Mouse (Mus musculus) hindbrain, embryonic 12.5 days (tissue): ENCODE measurements around the gene Cd163. TPM values are rescaled to one million over a fixed set of nuclear protein-coding genes. Genes with fewer than 3 reads are reported as not detected.
"Not testable (repeated sequence)": the region's sequence is repeated elsewhere in the genome, so short reads cannot be mapped to it uniquely, and the experiment has no call there.

ENCODE experiments used
- ATAC-seq: fragments of 200-750 bp; cut with Nextera tagmentation; 2 replicates; pipeline ENCODE4 v1.8.0; 2017; ENCODE audit warnings: moderate TSS enrichment; ENCODE audit not compliant: low FRiP score
- H3K27ac ChIP-seq: fragments of 300-500 bp; sonication (generic); 2 replicates; pipeline ENCODE4 v1.5.1; 2016; ENCODE audit warnings: mild to moderate bottlenecking
- H3K27me3 ChIP-seq: fragments of 300-500 bp; sonication (generic); 2 replicates; pipeline ENCODE4 v1.6.1; 2016; ENCODE audit warnings: mild to moderate bottlenecking
- H3K36me3 ChIP-seq: fragments of 300-500 bp; sonication (generic); 2 replicates; pipeline ENCODE4 v1.6.1; 2016; ENCODE audit warnings: mild to moderate bottlenecking
- H3K4me1 ChIP-seq: fragments of 300-500 bp; sonication (generic); 2 replicates; pipeline ENCODE4 v1.6.1; 2016
- H3K4me2 ChIP-seq: fragments of 300-500 bp; sonication (generic); replicated peaks from 2 replicates; pipeline ENCODE4 v1.6.1; 2016; ENCODE audit warnings: mild to moderate bottlenecking
- H3K4me3 ChIP-seq: fragments of 300-500 bp; sonication (generic); 2 replicates; pipeline ENCODE4 v1.5.1; 2016; ENCODE audit warnings: mild to moderate bottlenecking
- H3K9ac ChIP-seq: fragments of 300-500 bp; sonication (generic); 2 replicates; pipeline ENCODE4 v1.6.1; 2016; ENCODE audit warnings: mild to moderate bottlenecking, moderate library complexity
- H3K9me3 ChIP-seq: fragments of 300-500 bp; sonication (generic); replicated peaks from 2 replicates; pipeline ENCODE4 v1.6.1; 2016; ENCODE audit warnings: mild to moderate bottlenecking
- WGBS: fragments of 180-500 bp; shearing (Covaris S2); methylation state at CpG from one replicate; pipeline ENCODE4 v1.1.7; 2016; 5-methylcytosine and 5-hydroxymethylcytosine counted together
- polyA plus RNA-seq: library from polyadenylated mRNA; unstranded; fragments of >200 nt; fragmentation: Nextera tagmentation; extraction: Ambion mirVana; gene quantifications from 2 replicates; pipeline ENCODE4 v1.2.1, GENCODE M21; 2016

Cd163 gene
- polyA plus RNA-seq: 0.04 and 0.07 TPM in 2 replicates

GRCm38 (mm10) chr6:124304356-124304755 is at the start of gene Cd163:
Gene Cd163, plus strand, starts transcription at chr6:124304656.
- H3K36me3 ChIP-seq: no peaks in the 10 kb centered on the region
- H3K27ac ChIP-seq: no peak within 1 kb of the TSS
- no peak within 1 kb of the TSS for H3K4me3 ChIP-seq
- no peaks in the 10 kb centered on the region for H3K27me3 ChIP-seq
- no peaks in the 10 kb centered on the region for H3K4me1 ChIP-seq
- H3K4me2 ChIP-seq: no peak within 1 kb of the TSS
- no peaks in the 10 kb centered on the region for H3K9me3 ChIP-seq
- ATAC-seq: no peak
- H3K9ac ChIP-seq: no peak within 1 kb of the TSS
- 86% methylated on average over 4 of the region's 4 CpGs for WGBS

DNA sequence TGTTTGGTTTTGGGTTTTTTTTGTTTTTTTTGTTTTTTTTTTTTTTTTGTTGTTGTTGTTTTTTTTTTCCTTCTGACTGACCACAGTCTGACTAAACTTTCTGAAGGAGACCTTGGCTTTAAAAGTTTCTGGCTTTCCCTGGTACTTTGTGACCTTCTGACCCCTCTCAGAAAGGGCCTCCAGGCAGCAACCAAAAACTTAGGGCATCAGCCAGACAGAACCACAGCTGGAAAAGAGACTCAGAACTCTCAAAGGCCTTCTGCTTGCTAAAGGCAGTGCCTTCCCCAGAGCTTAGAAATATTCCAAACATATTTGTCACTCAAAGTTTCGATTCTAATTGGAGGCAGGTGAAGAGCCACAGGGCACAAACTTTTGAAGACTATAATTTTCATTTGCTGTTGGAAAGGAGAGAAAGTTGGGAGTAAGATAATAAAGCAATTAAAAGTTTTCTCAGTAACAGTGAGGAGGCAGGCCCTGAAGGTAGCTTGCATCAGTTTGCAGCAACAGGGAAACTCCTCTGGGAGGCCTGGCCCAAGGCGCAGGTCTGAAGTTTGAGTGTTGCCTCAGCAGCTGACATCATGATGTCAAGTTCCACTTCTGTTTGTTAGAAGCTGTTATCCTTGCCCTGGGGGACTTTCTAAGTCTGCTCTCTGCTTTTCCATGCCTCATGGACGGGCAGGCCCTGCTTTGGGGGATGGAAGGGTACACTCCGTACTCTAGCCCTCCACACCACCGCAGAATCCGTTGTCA is 48.6 kb upstream of the Cd163 start:
- 55% methylated on average over 6 of the region's 6 CpGs for WGBS
- Histone ChIP-seq H3K9ac (no peak overlapping the region), H3K27ac (no peak overlapping the region), H3K36me3 (no peaks in the 10 kb centered on the region), H3K4me1 (no peaks in the 10 kb centered on the region), H3K4me2 (no peak overlapping the region), H3K27me3 (no peaks in the 10 kb centered on the region), H3K4me3 (no peak overlapping the region), H3K9me3 (no peaks in the 10 kb centered on the region)
- no peak for ATAC-seq

GRCm38 (mm10) chr6:124260198-124260931 is 44.1 kb upstream of the Cd163 start:
- Histone ChIP-seq H3K36me3 (no peaks in the 10 kb centered on the region), H3K9ac (no peak overlapping the region), H3K27ac (no peak overlapping the region), H3K4me3 (no peak overlapping the region), H3K4me1 (no peaks in the 10 kb centered on the region), H3K9me3 (no peaks in the 10 kb centered on the region), H3K4me2 (no peak overlapping the region), H3K27me3 (no peaks in the 10 kb centered on the region)
- peak; percentile 84 for ATAC-seq
- WGBS: 38% methylated on average over 8 of the region's 14 CpGs

DNA sequence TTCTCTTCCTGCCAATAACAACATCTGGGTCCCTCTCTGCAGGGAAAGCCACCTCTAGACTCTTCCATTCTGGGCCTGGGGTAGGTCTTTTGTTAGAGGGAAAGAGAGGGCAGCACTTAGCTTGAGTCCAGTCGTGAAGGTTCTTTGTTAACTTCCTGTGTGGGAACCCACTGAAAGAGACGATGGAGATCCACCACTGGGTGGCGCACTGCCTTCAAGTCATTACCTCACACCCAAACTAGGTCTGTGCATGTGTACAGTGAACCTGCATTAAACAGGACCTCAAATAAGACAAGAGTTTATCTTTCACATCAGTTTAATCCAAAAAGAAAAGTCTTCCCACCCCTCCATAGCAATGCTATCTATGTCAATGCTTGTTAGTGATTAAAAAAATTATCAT is 41.8 kb upstream of the Cd163 start:
- peak; percentile 57; the same call in 1 of the 2 replicates for ATAC-seq
- no peak overlapping the region for H3K4me2 ChIP-seq
- no peak overlapping the region for H3K27ac ChIP-seq
- no peaks in the 10 kb centered on the region for H3K9me3 ChIP-seq
- no peak overlapping the region for H3K4me3 ChIP-seq
- H3K36me3 ChIP-seq: no peaks in the 10 kb centered on the region
- H3K4me1 ChIP-seq: no peaks in the 10 kb centered on the region
- WGBS: 5% methylated on average over 3 of the region's 3 CpGs
- no peaks in the 10 kb centered on the region for H3K27me3 ChIP-seq
- H3K9ac ChIP-seq: no peak overlapping the region

DNA sequence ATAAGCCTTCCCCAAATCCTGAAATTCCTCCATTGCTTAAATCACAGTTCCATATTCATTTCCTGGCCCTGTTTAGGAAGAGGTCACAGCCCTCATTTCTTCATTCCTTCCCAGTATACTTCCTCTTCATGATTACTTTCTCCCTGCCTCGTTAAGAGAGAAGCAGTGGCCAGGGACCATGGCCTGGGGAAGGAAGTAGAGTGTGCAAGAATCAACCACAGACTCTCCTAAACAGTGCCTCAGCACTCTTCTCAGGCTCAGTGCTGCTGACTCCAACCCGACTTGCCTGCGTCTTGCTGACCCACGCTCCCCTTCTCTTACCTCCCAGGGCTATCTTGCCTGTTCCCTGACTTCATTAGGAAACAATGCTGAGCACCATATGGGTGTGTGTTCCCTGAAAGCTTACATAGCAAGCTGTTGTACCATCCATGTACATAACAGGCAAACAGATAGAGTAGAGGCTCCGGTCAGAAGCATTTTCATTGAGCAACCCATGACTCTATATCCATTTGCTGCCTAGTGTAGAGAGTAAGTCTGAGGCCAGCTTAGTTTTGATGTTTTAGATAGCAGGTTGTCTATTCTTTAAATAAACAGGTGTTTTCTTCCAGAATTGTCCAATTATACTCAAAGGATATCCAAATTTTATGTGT is 31.1 kb upstream of the Cd163 start:
- WGBS: 81% methylated on average over 5 of the region's 5 CpGs
- Histone ChIP-seq H3K27me3 (no peaks in the 10 kb centered on the region), H3K9ac (no peak overlapping the region), H3K9me3 (no peaks in the 10 kb centered on the region), H3K4me1 (no peaks in the 10 kb centered on the region), H3K4me2 (no peak overlapping the region), H3K27ac (no peak overlapping the region), H3K36me3 (no peaks in the 10 kb centered on the region), H3K4me3 (no peak overlapping the region)
- ATAC-seq: no peak

GRCm38 (mm10) chr6:124277641-124278040 is 26.8 kb upstream of the Cd163 start:
- Histone ChIP-seq H3K27me3 (no peaks in the 10 kb centered on the region), H3K9ac (no peak overlapping the region), H3K27ac (no peak overlapping the region), H3K9me3 (no peaks in the 10 kb centered on the region), H3K36me3 (no peaks in the 10 kb centered on the region), H3K4me2 (no peak overlapping the region), H3K4me3 (no peak overlapping the region), H3K4me1 (no peaks in the 10 kb centered on the region)
- 78% methylated on average over 5 of the region's 5 CpGs for WGBS
- ATAC-seq: no peak

DNA sequence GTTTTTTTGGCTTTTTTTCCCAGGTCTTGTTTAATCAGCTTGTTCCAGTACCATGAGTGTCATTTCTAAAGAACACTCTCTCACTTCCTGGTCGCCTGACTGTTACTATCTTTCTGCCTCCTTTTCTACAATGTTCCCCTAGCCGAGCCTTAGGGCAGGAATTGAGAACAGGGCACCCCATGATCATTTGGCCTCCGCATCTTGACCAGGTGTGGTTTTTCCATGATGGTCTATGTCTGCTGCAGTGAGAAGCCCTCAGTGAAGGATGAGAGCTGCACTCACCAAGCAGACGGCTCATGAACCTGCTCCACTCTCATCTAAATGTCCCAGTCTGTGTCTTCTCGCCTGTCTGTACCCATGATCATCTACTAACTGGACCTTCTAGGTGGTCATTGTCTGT is 26.2 kb upstream of the Cd163 start:
- 85% methylated on average over 5 of the region's 5 CpGs for WGBS
- Histone ChIP-seq H3K9me3 (no peaks in the 10 kb centered on the region), H3K27ac (no peak overlapping the region), H3K9ac (no peak overlapping the region), H3K4me1 (no peaks in the 10 kb centered on the region), H3K36me3 (no peaks in the 10 kb centered on the region), H3K4me2 (no peak overlapping the region), H3K4me3 (no peak overlapping the region), H3K27me3 (no peaks in the 10 kb centered on the region)
- ATAC-seq: no peak

- no peaks in the 10 kb centered on the region for H3K36me3 ChIP-seq
- H3K4me3 ChIP-seq: no peak overlapping the region
- no peaks in the 10 kb centered on the region for H3K4me1 ChIP-seq
- WGBS: 92% methylated on average over 4 of the region's 4 CpGs
- H3K9me3 ChIP-seq: no peaks in the 10 kb centered on the region
- H3K27ac ChIP-seq: no peak overlapping the region
- no peak overlapping the region for H3K9ac ChIP-seq
- no peaks in the 10 kb centered on the region for H3K27me3 ChIP-seq
- H3K4me2 ChIP-seq: no peak overlapping the region
- ATAC-seq: no peak
These were observed 21.7 kb upstream of the Cd163 start for GRCm38 (mm10) chr6:124282731-124283130.

GRCm38 (mm10) chr6:124297378-124297777 is 7.1 kb upstream of the Cd163 start:
- not testable (repeated sequence) for H3K27ac ChIP-seq, H3K4me1 ChIP-seq, H3K4me2 ChIP-seq, H3K27me3 ChIP-seq, H3K4me3 ChIP-seq, H3K9ac ChIP-seq, H3K9me3 ChIP-seq, H3K36me3 ChIP-seq, ATAC-seq
- WGBS: 93% methylated on average over 4 of the region's 5 CpGs

DNA sequence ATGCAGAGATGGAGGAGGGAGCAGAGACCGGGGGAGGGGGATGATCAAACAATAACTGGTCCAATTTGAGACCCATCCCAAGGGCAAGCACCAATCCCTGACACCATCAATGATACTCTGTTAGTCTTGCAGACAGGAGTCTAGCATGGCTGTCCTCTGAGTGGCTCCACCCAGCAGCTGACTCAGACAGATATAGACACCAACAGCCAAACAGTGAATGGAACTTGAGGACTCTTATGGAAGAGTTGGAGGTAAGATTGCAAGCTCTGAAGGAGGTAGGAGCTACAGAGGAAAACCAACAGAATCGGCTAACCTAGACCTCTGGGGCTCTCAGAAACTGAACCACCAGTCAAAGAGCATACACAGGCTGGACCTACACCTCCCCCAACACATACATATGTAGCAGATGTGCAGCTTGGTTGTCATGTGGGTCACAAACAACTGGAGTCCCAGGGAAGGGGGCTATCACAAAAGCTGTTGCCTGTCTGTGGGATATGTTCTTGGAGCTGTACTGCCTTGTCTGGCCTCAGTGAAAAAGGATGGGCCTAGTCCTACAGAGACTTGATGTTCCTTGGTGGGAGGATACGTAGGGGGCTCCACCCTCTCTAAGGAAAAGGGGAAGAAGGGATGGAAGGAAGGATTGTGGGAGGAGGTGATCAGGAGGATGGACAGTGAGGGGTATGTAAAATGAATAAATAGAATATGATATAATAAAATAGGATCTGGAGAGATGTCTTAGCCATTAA is 2.8 kb upstream of the Cd163 start:
- H3K4me3 ChIP-seq: no peak overlapping the region
- H3K9ac ChIP-seq: no peak overlapping the region
- no peaks in the 10 kb centered on the region for H3K4me1 ChIP-seq
- 74% methylated on average over 3 of the region's 3 CpGs for WGBS
- no peak overlapping the region for H3K4me2 ChIP-seq
- H3K27me3 ChIP-seq: no peaks in the 10 kb centered on the region
- no peak for ATAC-seq
- no peaks in the 10 kb centered on the region for H3K9me3 ChIP-seq
- H3K36me3 ChIP-seq: no peaks in the 10 kb centered on the region
- H3K27ac ChIP-seq: no peak overlapping the region

GRCm38 (mm10) chr6:124308935-124309334 is 4.5 kb downstream of the Cd163 start:
- 90% methylated on average over 8 of the region's 8 CpGs for WGBS

GRCm38 (mm10) chr6:124312292-124312691 is 7.8 kb downstream of the Cd163 start:
- H3K27ac ChIP-seq: no peak overlapping the region
- H3K9me3 ChIP-seq: no peaks in the 10 kb centered on the region
- H3K4me2 ChIP-seq: no peak overlapping the region
- H3K4me3 ChIP-seq: no peak overlapping the region
- H3K9ac ChIP-seq: no peak overlapping the region
- no peaks in the 10 kb centered on the region for H3K27me3 ChIP-seq
- ATAC-seq: no peak
- no peaks in the 10 kb centered on the region for H3K36me3 ChIP-seq
- WGBS: 86% methylated on average over 6 of the region's 6 CpGs
- H3K4me1 ChIP-seq: no peaks in the 10 kb centered on the region

More at GRCm38 (mm10) chr6:124308935-124309334, 4.5 kb downstream of the Cd163 start:
- no peak overlapping the region for H3K4me2 ChIP-seq
- H3K27ac ChIP-seq: no peak overlapping the region
- H3K4me3 ChIP-seq: no peak overlapping the region
- H3K9me3 ChIP-seq: no peaks in the 10 kb centered on the region
- H3K36me3 ChIP-seq: no peaks in the 10 kb centered on the region
- no peaks in the 10 kb centered on the region for H3K4me1 ChIP-seq
- H3K9ac ChIP-seq: no peak overlapping the region
- no peaks in the 10 kb centered on the region for H3K27me3 ChIP-seq
- ATAC-seq: no peak
